Mouse (Mus musculus) C2C12 (cell line): ENCODE results near the gene Med13l. TPM values are rescaled to one million over a fixed set of nuclear protein-coding genes. Genes with fewer than 3 reads are reported as not detected.
A peak's percentile ranks its signal among the peaks of the same experiment; 100 is the strongest.

ENCODE experiments used
- H3K27me3 ChIP-seq: one replicate; pipeline ENCODE4 v1.6.1; 2011; ENCODE audit not compliant: control insufficient read depth, insufficient read depth, insufficient read length
- H3K36me3 ChIP-seq: one replicate; pipeline ENCODE4 v1.6.1; 2011; ENCODE audit not compliant: control insufficient read depth, insufficient read depth
- H3K4me3 ChIP-seq: one replicate; pipeline ENCODE4 v1.5.1; 2011; ENCODE audit warnings: mild to moderate bottlenecking, control low read depth; ENCODE audit not compliant: poor library complexity, insufficient read depth, severe bottlenecking
- H3K79me2 ChIP-seq: one replicate; pipeline ENCODE4 v1.6.1; 2011; ENCODE audit not compliant: control insufficient read depth, insufficient read depth
- H3K79me3 ChIP-seq: one replicate; pipeline ENCODE4 v1.6.1; 2011; ENCODE audit warnings: low read depth, control low read depth
- H3ac ChIP-seq: one replicate; pipeline ENCODE3; 2011; ENCODE audit warnings: low read depth; ENCODE audit not compliant: control insufficient read depth, insufficient read length
- CEBPB ChIP-seq: IDR thresholded peaks from one replicate; pipeline ENCODE4 v1.6.1; 2011; ENCODE audit warnings: low read depth, mild to moderate bottlenecking, control low read depth, moderate library complexity
- CTCF ChIP-seq: IDR thresholded peaks from one replicate; pipeline ENCODE4 v1.5.1; 2011; ENCODE audit not compliant: control insufficient read depth, insufficient read depth, insufficient read length
- FOSL1 ChIP-seq: IDR thresholded peaks from one replicate; pipeline ENCODE4 v1.8.0; 2011; ENCODE audit warnings: mild to moderate bottlenecking, low read length; ENCODE audit not compliant: poor library complexity, insufficient read depth, severe bottlenecking
- MAX ChIP-seq: IDR thresholded peaks from one replicate; pipeline ENCODE4 v1.6.1; 2011; ENCODE audit warnings: mild to moderate bottlenecking, control low read depth
- MYOD1 ChIP-seq: IDR thresholded peaks from one replicate; pipeline ENCODE4 v1.6.1; 2011; ENCODE audit warnings: low read depth; ENCODE audit not compliant: control insufficient read depth, insufficient read length
- MYOG ChIP-seq: IDR thresholded peaks from one replicate; pipeline ENCODE4 v1.6.1; 2011; ENCODE audit not compliant: control insufficient read depth, insufficient read length; ENCODE audit errors: extremely low read depth
- USF1 ChIP-seq: IDR thresholded peaks from one replicate; pipeline ENCODE4 v1.6.1; 2011; ENCODE audit warnings: low read depth, mild to moderate bottlenecking, control low read depth, moderate library complexity
- polyA plus RNA-seq: library from polyadenylated mRNA; unstranded; fragments of >200 nt; fragmentation: generic; extraction: Trizol; gene quantifications from one replicate; pipeline ENCODE4 v1.2.1, GENCODE M21; 2012; ENCODE audit warnings: missing spikeins

Med13l gene
- polyA plus RNA-seq, 1 experiment: 6.7 TPM

DNA sequence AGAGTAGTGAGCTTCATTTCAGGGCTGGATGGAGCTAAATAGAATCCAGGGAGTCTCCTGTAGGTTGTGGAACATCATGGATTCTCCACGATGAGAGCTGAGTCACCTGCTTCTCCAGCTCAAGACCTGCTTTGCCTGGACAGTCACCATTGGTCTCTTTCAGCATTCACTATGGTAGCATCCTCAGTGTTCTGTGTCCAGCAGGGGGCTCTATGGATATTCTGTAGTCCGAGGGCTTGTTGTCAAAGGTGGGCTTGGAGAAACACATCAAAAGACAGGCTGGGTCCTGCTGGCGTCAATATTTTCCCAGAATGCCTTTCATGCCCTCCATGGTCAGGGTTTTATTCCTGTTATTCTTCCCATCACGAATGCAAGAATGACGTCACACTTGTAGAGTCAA is 251.2 kb downstream of the Med13l start:
- no peak overlapping the region for H3ac ChIP-seq
- no peak overlapping the region for H3K4me3 ChIP-seq
- no peaks in the 10 kb centered on the region for H3K79me3 ChIP-seq
- H3K36me3 ChIP-seq: no peaks in the 10 kb centered on the region
- peaks cover 9% of the 10 kb centered on the region for H3K27me3 ChIP-seq
- TF ChIP-seq FOSL1 (no peak), USF1 (no peak), MYOD1 (no peak), CTCF (no peak), MYOG (no peak), MAX (no peak), CEBPB (no peak)
- no peaks in the 10 kb centered on the region for H3K79me2 ChIP-seq

GRCm38 (mm10) chr5:118812421-118812820 is 251.9 kb downstream of the Med13l start:
- Histone ChIP-seq H3K79me2 (no peaks in the 10 kb centered on the region), H3ac (no peak overlapping the region), H3K4me3 (no peak overlapping the region), H3K36me3 (no peaks in the 10 kb centered on the region), H3K79me3 (no peaks in the 10 kb centered on the region), H3K27me3 (peaks cover 9% of the 10 kb centered on the region)
- TF ChIP-seq USF1 (no peak), FOSL1 (no peak), CEBPB (no peak), CTCF (no peak), MYOD1 (no peak), MAX (no peak), MYOG (no peak)

DNA sequence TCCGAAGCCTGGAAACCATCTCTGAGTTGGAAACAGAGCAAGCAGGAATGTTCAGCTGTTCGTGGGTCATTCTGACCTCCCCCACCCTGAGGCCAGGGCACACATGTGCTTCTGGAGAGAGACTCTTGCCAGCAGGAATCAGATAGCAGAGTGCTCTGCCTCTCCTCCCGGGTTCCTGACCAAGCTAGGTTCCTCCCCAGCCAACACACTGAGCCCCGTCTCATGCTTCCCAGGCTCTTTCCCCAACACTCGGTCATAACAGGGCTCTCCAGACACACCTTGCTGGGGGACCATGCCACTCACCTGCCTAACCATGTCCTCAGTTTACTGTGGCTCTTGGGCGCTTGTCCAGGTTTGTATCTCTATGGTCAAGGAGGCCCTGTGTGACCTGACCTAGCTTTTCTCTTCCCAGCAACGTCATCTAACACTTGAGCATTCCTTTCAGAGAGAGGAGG is 252.5 kb downstream of the Med13l start:
- Histone ChIP-seq H3K27me3 (peaks cover 9% of the 10 kb centered on the region), H3K79me3 (no peaks in the 10 kb centered on the region), H3K79me2 (no peaks in the 10 kb centered on the region), H3K4me3 (no peak overlapping the region), H3ac (no peak overlapping the region), H3K36me3 (no peaks in the 10 kb centered on the region)
- no peak for TF ChIP-seq MYOG
- no peak for TF ChIP-seq USF1
- TF ChIP-seq FOSL1: no peak
- TF ChIP-seq MAX: no peak
- TF ChIP-seq CTCF: no peak
- no peak for TF ChIP-seq CEBPB
- no peak for TF ChIP-seq MYOD1

GRCm38 (mm10) chr5:118814052-118814451 is 253.6 kb downstream of the Med13l start:
- Histone ChIP-seq H3K36me3 (no peaks in the 10 kb centered on the region), H3K79me3 (no peaks in the 10 kb centered on the region), H3ac (no peak overlapping the region), H3K27me3 (peaks cover 15% of the 10 kb centered on the region), H3K4me3 (no peak overlapping the region), H3K79me2 (no peaks in the 10 kb centered on the region)
- TF ChIP-seq CTCF: peak; percentile 61
- TF ChIP-seq FOSL1: no peak
- no peak for TF ChIP-seq CEBPB
- no peak for TF ChIP-seq MYOD1
